Mouse (Mus musculus) limb, embryonic 12.5 days (tissue): ENCODE results near the gene Psd. TPM values are rescaled to one million over a fixed set of nuclear protein-coding genes. Genes with fewer than 3 reads are reported as not detected.

Source experiments
- ATAC-seq: fragments of 200-750 bp; cut with Nextera tagmentation; 2 replicates; pipeline ENCODE4 v1.8.0; 2017; ENCODE audit warnings: low read depth, moderate TSS enrichment; ENCODE audit not compliant: insufficient number of reproducible peaks, insufficient read depth, low FRiP score, low TSS enrichment
- H3K27ac ChIP-seq: fragments of 300-500 bp; sonication (generic); 2 replicates; pipeline ENCODE4 v1.5.1; 2016; ENCODE audit warnings: mild to moderate bottlenecking, moderate library complexity
- H3K27me3 ChIP-seq: fragments of 300-500 bp; sonication (generic); 2 replicates; pipeline ENCODE4 v1.6.1; 2016; ENCODE audit warnings: mild to moderate bottlenecking, moderate library complexity
- H3K36me3 ChIP-seq: fragments of 300-500 bp; sonication (generic); 2 replicates; pipeline ENCODE4 v1.6.1; 2016; ENCODE audit warnings: mild to moderate bottlenecking, moderate library complexity
- H3K4me1 ChIP-seq: fragments of 300-500 bp; sonication (generic); replicated peaks from 2 replicates; pipeline ENCODE4 v1.6.1; 2016
- H3K4me2 ChIP-seq: fragments of 300-500 bp; sonication (generic); 2 replicates; pipeline ENCODE4 v1.6.1; 2016; ENCODE audit warnings: mild to moderate bottlenecking, moderate library complexity
- H3K4me3 ChIP-seq: fragments of 300-500 bp; sonication (generic); replicated peaks from 2 replicates; pipeline ENCODE4 v1.5.1; 2016; ENCODE audit warnings: mild to moderate bottlenecking
- H3K9ac ChIP-seq: fragments of 300-500 bp; sonication (generic); replicated peaks from 2 replicates; pipeline ENCODE4 v1.6.1; 2016; ENCODE audit warnings: mild to moderate bottlenecking, moderate library complexity
- H3K9me3 ChIP-seq: fragments of 300-500 bp; sonication (generic); 2 replicates; pipeline ENCODE4 v1.6.1; 2016; ENCODE audit warnings: mild to moderate bottlenecking, moderate library complexity
- WGBS: fragments of 180-500 bp; shearing (Covaris S2); methylation state at CpG from one replicate; pipeline ENCODE4 v1.1.7; 2016; 5-methylcytosine and 5-hydroxymethylcytosine counted together
- microRNA counts: library from miRNA; unstranded; fragments of <30 nt; microRNA quantifications from one replicate; lab custom pipeline; 2017
- microRNA-seq: library from miRNA; unstranded; fragments of <30 nt; microRNA quantifications from one replicate; pipeline ENCODE4, GENCODE M21; 2017
- polyA plus RNA-seq: library from polyadenylated mRNA; unstranded; fragments of >200 nt; fragmentation: Nextera tagmentation; extraction: Ambion mirVana; gene quantifications from 2 replicates; pipeline ENCODE4 v1.2.1, GENCODE M21; 2016

Gene Psd
- polyA plus RNA-seq, 1 experiment from 2014 or later: 3.0 TPM

GRCm38 (mm10) chr19:46284686-46285085 is 42.3 kb downstream of the Psd start:
- Histone ChIP-seq H3K36me3 (peaks cover 79% of the 10 kb centered on the region), H3K27ac (no peak overlapping the region), H3K4me3 (no peak overlapping the region), H3K4me1 (no peaks in the 10 kb centered on the region), H3K4me2 (no peak overlapping the region), H3K9me3 (no peaks in the 10 kb centered on the region), H3K9ac (no peak overlapping the region), H3K27me3 (no peaks in the 10 kb centered on the region)
- no peak for ATAC-seq
- WGBS: 96% methylated on average over 4 of the region's 4 CpGs

- 91% methylated on average over 11 of the region's 11 CpGs for WGBS
- H3K36me3 ChIP-seq: peaks cover 90% of the 10 kb centered on the region
- H3K27me3 ChIP-seq: no peaks in the 10 kb centered on the region
- ATAC-seq: no peak
- H3K9ac ChIP-seq: no peak overlapping the region
- H3K4me2 ChIP-seq: no peak overlapping the region
- H3K27ac ChIP-seq: no peak overlapping the region
- H3K4me3 ChIP-seq: no peak overlapping the region
- H3K4me1 ChIP-seq: no peaks in the 10 kb centered on the region
- no peaks in the 10 kb centered on the region for H3K9me3 ChIP-seq
These were observed 44.7 kb downstream of the Psd start for GRCm38 (mm10) chr19:46282081-46282849.

GRCm38 (mm10) chr19:46275307-46275706 is 51.6 kb downstream of the Psd start:
- H3K4me3 ChIP-seq: no peak overlapping the region
- peaks cover 78% of the 10 kb centered on the region for H3K36me3 ChIP-seq
- H3K27ac ChIP-seq: no peak overlapping the region
- H3K9me3 ChIP-seq: no peaks in the 10 kb centered on the region
- H3K9ac ChIP-seq: no peak overlapping the region
- H3K27me3 ChIP-seq: no peaks in the 10 kb centered on the region
- H3K4me2 ChIP-seq: no peak overlapping the region
- H3K4me1 ChIP-seq: no peaks in the 10 kb centered on the region
- ATAC-seq: no peak

- Histone ChIP-seq H3K9me3 (no peaks in the 10 kb centered on the region), H3K27me3 (no peaks in the 10 kb centered on the region), H3K4me1 (no peaks in the 10 kb centered on the region), H3K9ac (no peak overlapping the region), H3K27ac (no peak overlapping the region), H3K4me2 (no peak overlapping the region), H3K4me3 (no peak overlapping the region), H3K36me3 (peaks cover 100% of the 10 kb centered on the region)
- ATAC-seq: no peak
- WGBS: 91% methylated on average over 7 of the region's 7 CpGs
These were observed 62.2 kb downstream of the Psd start for GRCm38 (mm10) chr19:46264762-46265161.

MicroRNAs within 50 kb of the gene (microRNA counts, 519-probe panel; counts per million panel counts)
- not detected for microRNA mmu-miR-146b (lab: Ali Mortazavi, UCI)

Small RNA genes lying within 50 kb of the gene (microRNA-seq; reads per million reads assigned to microRNA genes)
- not detected for gene Mir146b

Other genes starting within 250 kb of the Psd start
- gene Elovl3, start 195.3 kb downstream of the Psd start, polyA plus RNA-seq: 0.40 and 0.53 TPM in 2 replicates
- 8.7 and 9.5 TPM in 2 replicates for gene Pitx3, start 178.8 kb downstream of the Psd start, polyA plus RNA-seq
- 57.4 and 63.0 TPM in 2 replicates for gene Gbf1, start 174.6 kb downstream of the Psd start, polyA plus RNA-seq
- 8.5 and 9.5 TPM in 2 replicates for gene Nfkb2, start 22.8 kb downstream of the Psd start, polyA plus RNA-seq
- 14.3 and 14.4 TPM in 2 replicates for gene Fbxl15, start 1.0 kb upstream of the Psd start, polyA plus RNA-seq
- 165 and 176 TPM in 2 replicates for gene Cuedc2, start 11.5 kb upstream of the Psd start, polyA plus RNA-seq
- gene Mfsd13a, start 14.0 kb upstream of the Psd start, polyA plus RNA-seq: 3.8 and 4.4 TPM in 2 replicates
- 2.3 TPM in 2 replicates for gene 2310034G01Rik, start 23.1 kb upstream of the Psd start, polyA plus RNA-seq
- gene Actr1a, start 68.6 kb upstream of the Psd start, polyA plus RNA-seq: 145 and 147 TPM in 2 replicates
- 44.4 and 45.2 TPM in 2 replicates for gene Sufu, start 69.7 kb upstream of the Psd start, polyA plus RNA-seq
- gene Trim8, start 174.5 kb upstream of the Psd start, polyA plus RNA-seq: 17.3 and 21.5 TPM in 2 replicates
- gene Arl3, start 246.0 kb upstream of the Psd start, polyA plus RNA-seq: 167 and 173 TPM in 2 replicates
- 18.3 and 25.2 TPM in 2 replicates for gene Sfxn2, start 246.2 kb upstream of the Psd start, polyA plus RNA-seq